In genomic region chr10:45098751-45099150, GRCm38 (mm10) we compare ENCODE assay signal across 8 mouse cellular contexts. TPM values are rescaled to one million over a fixed set of nuclear protein-coding genes. Genes with fewer than 3 reads are reported as not detected.
DNase-seq lines count a peak whose midpoint lies in the region; ATAC-seq and TF ChIP-seq lines count a peak whose summit lies in the region.
"Had no signal": no experiment of that assay in that cellular context is flagged by ENCODE, and none has a peak within 500 bp of the region (broad histone marks: within the 10 kb centered on the region; RNA-seq: fewer than 3 reads in every experiment).

No protein-coding gene starts in this region.

- no peak overlapping the region for H3K27ac ChIP-seq in hindbrain, embryonic 16.5 days (ENCODE audit: low read depth, low read length)
- no peak overlapping the region for H3K27ac ChIP-seq in hindbrain, embryonic 10.5 days
- no peak overlapping the region for H3K27ac ChIP-seq in kidney, postnatal 0 days

- H3K4me1 ChIP-seq in hindbrain, embryonic 16.5 days (ENCODE audit: control insufficient read depth, insufficient read depth, low read depth, low read length) = peaks cover 5% of the 10 kb centered on the region
- H3K4me1 ChIP-seq in hindbrain, embryonic 10.5 days (replicated peaks) = peaks cover 6% of the 10 kb centered on the region; the same call in 1 of the 2 replicates
- H3K4me1 ChIP-seq in kidney, postnatal 0 days (replicated peaks; ENCODE audit: insufficient read depth, low read length) = no peaks in the 10 kb centered on the region

- H3K9ac ChIP-seq in hindbrain, embryonic 16.5 days (ENCODE audit: low read depth, low read length) = no peak overlapping the region
- H3K9ac ChIP-seq in kidney, postnatal 0 days (ENCODE audit: low read depth, low read length) = no peak overlapping the region

- H3K27me3 ChIP-seq in hindbrain, embryonic 16.5 days (replicated peaks; ENCODE audit: control insufficient read depth, insufficient read depth, low read length) = no peaks in the 10 kb centered on the region
- no peaks in the 10 kb centered on the region for H3K27me3 ChIP-seq in hindbrain, embryonic 10.5 days (ENCODE audit: insufficient read depth, poor library complexity, severe bottlenecking)
- H3K27me3 ChIP-seq in kidney, postnatal 0 days (ENCODE audit: insufficient read depth, low read length) = no peaks in the 10 kb centered on the region

- no peaks in the 10 kb centered on the region for H3K9me3 ChIP-seq in hindbrain, embryonic 16.5 days (ENCODE audit: control insufficient read depth, low read length)
- no peaks in the 10 kb centered on the region for H3K9me3 ChIP-seq in hindbrain, embryonic 10.5 days
- no peaks in the 10 kb centered on the region for H3K9me3 ChIP-seq in kidney, postnatal 0 days (replicated peaks; ENCODE audit: low read length)

- peaks cover 9% of the 10 kb centered on the region for H3K36me3 ChIP-seq in hindbrain, embryonic 16.5 days (ENCODE audit: control insufficient read depth, insufficient read depth, low read length)
- H3K36me3 ChIP-seq in hindbrain, embryonic 10.5 days = peaks cover 84% of the 10 kb centered on the region
- H3K36me3 ChIP-seq in kidney, postnatal 0 days (ENCODE audit: insufficient read depth, low read length) = peaks cover 16% of the 10 kb centered on the region

- 92% methylated on average over 2 of the region's 2 CpGs for WGBS in hindbrain, embryonic 16.5 days
- 82% methylated on average over 2 of the region's 2 CpGs for WGBS in hindbrain, embryonic 10.5 days
- WGBS in kidney, postnatal 0 days = 91% methylated on average over 2 of the region's 2 CpGs

- DNase-seq in hindbrain, embryonic 10.5 days (ENCODE audit: low spot score) = no peak
- DNase-seq in A20 (ENCODE audit: low read depth, low spot score) (peak; percentile 66), ES-CJ7 (ENCODE audit: low read depth, low spot score) (peak; percentile 44)
- DNase-seq in kidney, postnatal 0 days (ENCODE audit: low spot score) = peak; percentile 51
- DNase-seq in right cerebral cortex, postnatal 25 days = peak; percentile 14

- 0 out of 2 replicates have a peak, but pooled peaks have one; percentile 43 for ATAC-seq in hindbrain, embryonic 16.5 days
- ATAC-seq in kidney, postnatal 0 days (replicated peaks; ENCODE audit: low FRiP score, low read depth) = no peak; the same call in 1 of the 2 replicates
- no peak for ATAC-seq in inflammation-experienced regulatory T-cells, adult 6 months

- TF ChIP-seq CTCF in kidney, postnatal 0 days (IDR thresholded peaks at IDR 0.05; ENCODE audit: low read depth) = peak; percentile 62

- H3K4me2 ChIP-seq in hindbrain, embryonic 16.5 days (ENCODE audit: low read length) = no peak overlapping the region
- no peak overlapping the region for H3K4me2 ChIP-seq in kidney, postnatal 0 days (ENCODE audit: low read length)

- H3K4me3 ChIP-seq in hindbrain, embryonic 16.5 days (ENCODE audit: low read length) = no peak overlapping the region
- H3K4me3 ChIP-seq in hindbrain, embryonic 10.5 days = no peak overlapping the region
- no peak overlapping the region for H3K4me3 ChIP-seq in kidney, postnatal 0 days (replicated peaks; ENCODE audit: low read depth, low read length)
- H3K4me3 ChIP-seq: myocyte had no signal

RNA-seq across cellular contexts. Expression of gene Prep, which starts 31.7 kb away (rescaled TPM):
- 26.9 and 28.1 TPM in 2 replicates for polyA plus RNA-seq in hindbrain, embryonic 16.5 days (2015; fragmentation: Nextera tagmentation; extraction: Ambion mirVana)
- 34.0 and 38.3 TPM in 2 replicates for polyA plus RNA-seq in hindbrain, embryonic 10.5 days (2016; fragmentation: Nextera tagmentation; extraction: Ambion mirVana)
- polyA plus RNA-seq in kidney, postnatal 0 days (2015; fragmentation: Nextera tagmentation; extraction: Ambion mirVana) = 12.8 and 15.6 TPM in 2 replicates
- 1 to 10 TPM; 1.9 to 5.7 (median 3.7) TPM for polyA plus RNA-seq in inflammation-experienced regulatory T-cells, adult 6 months (2017; shearing (Covaris generic))
